Mouse (Mus musculus): ENCODE results near the gene Fli1. TPM values are rescaled to one million over a fixed set of nuclear protein-coding genes. Genes with fewer than 3 reads are reported as not detected.

Fli1 gene
- polyA plus RNA-seq, 1 experiment from 2014 or later: 53.5 TPM

- no peak for DNase-seq (ENCODE audit: low spot score)
Observed at GRCm38 (mm10) chr9:32469123-32469751, 73.4 kb downstream of the Fli1 start.

- no peak for DNase-seq (ENCODE audit: low spot score)
Observed at GRCm38 (mm10) chr9:32468313-32468712, 74.3 kb downstream of the Fli1 start.

- DNase-seq (ENCODE audit: low spot score): no peak
Observed at GRCm38 (mm10) chr9:32467443-32467842, 75.2 kb downstream of the Fli1 start.

GRCm38 (mm10) chr9:32466861-32467260 is 75.8 kb downstream of the Fli1 start:
- no peak for DNase-seq (ENCODE audit: low spot score)

GRCm38 (mm10) chr9:32456707-32457106 is 86.0 kb downstream of the Fli1 start:
- peak; percentile 26 for DNase-seq (ENCODE audit: low spot score)

GRCm38 (mm10) chr9:32450161-32450560 is 92.5 kb downstream of the Fli1 start:
- no peak for DNase-seq (ENCODE audit: low spot score)

- no peak for DNase-seq (ENCODE audit: low spot score)
Observed at GRCm38 (mm10) chr9:32448766-32449165, 93.9 kb downstream of the Fli1 start.

- peak; percentile 70 for DNase-seq (ENCODE audit: low spot score)
Observed at GRCm38 (mm10) chr9:32445789-32446188, 96.9 kb downstream of the Fli1 start.

- no peak for DNase-seq (ENCODE audit: low spot score)
Observed at GRCm38 (mm10) chr9:32444453-32445201, 98.0 kb downstream of the Fli1 start.

- no peak for DNase-seq (ENCODE audit: low spot score)
Observed at GRCm38 (mm10) chr9:32443817-32444216, 98.8 kb downstream of the Fli1 start.

- no peak for DNase-seq (ENCODE audit: low spot score)
Observed at GRCm38 (mm10) chr9:32443115-32443514, 99.5 kb downstream of the Fli1 start.

GRCm38 (mm10) chr9:32434241-32435213 is 108.1 kb downstream of the Fli1 start:
- DNase-seq (ENCODE audit: low spot score): no peak

GRCm38 (mm10) chr9:32431061-32431460 is 111.6 kb downstream of the Fli1 start:
- DNase-seq (ENCODE audit: low spot score): no peak

GRCm38 (mm10) chr9:32425321-32425720 is 117.3 kb downstream of the Fli1 start:
- DNase-seq (ENCODE audit: low spot score): no peak

- no peak for DNase-seq (ENCODE audit: low spot score)
Observed at GRCm38 (mm10) chr9:32420711-32421110, 122.0 kb downstream of the Fli1 start.

- DNase-seq (ENCODE audit: low spot score): no peak
Observed at GRCm38 (mm10) chr9:32417466-32418116, 125.1 kb downstream of the Fli1 start.

GRCm38 (mm10) chr9:32415952-32416351 is 126.7 kb downstream of the Fli1 start:
- no peak for DNase-seq (ENCODE audit: low spot score)

GRCm38 (mm10) chr9:32414956-32415355 is 127.7 kb downstream of the Fli1 start:
- DNase-seq (ENCODE audit: low spot score): no peak

- no peak for DNase-seq (ENCODE audit: low spot score)
Observed at GRCm38 (mm10) chr9:32412836-32413580, 129.7 kb downstream of the Fli1 start.

- no peak for DNase-seq (ENCODE audit: low spot score)
Observed at GRCm38 (mm10) chr9:32411507-32411906, 131.2 kb downstream of the Fli1 start.

Data from thymus, postnatal 0 days (tissue).